Mouse (Mus musculus) stomach, embryonic 14.5 days (tissue): ENCODE measurements at regions not wholly inside any gene's neighbourhood (a gene's known extent, or its start where the extent isn't known, plus 50 kb on each side); places are given as distances from the start of the nearest gene placed in this dataset.
A peak's percentile ranks its signal among the peaks of the same experiment; 100 is the strongest.

ENCODE experiments used
- ATAC-seq: fragments of 200-750 bp; cut with Nextera tagmentation; 2 replicates; pipeline ENCODE4 v1.8.0; 2017; ENCODE audit warnings: low read depth, moderate TSS enrichment; ENCODE audit not compliant: insufficient number of reproducible peaks, insufficient read depth, low FRiP score
- H3K27ac ChIP-seq: fragments of 300-500 bp; sonication (generic); 2 replicates; pipeline ENCODE4 v1.5.1; 2014; ENCODE audit warnings: mild to moderate bottlenecking, low read length, moderate library complexity, mixed read lengths
- H3K27me3 ChIP-seq: fragments of 300-500 bp; sonication (generic); 2 replicates; pipeline ENCODE4 v1.6.1; 2014; ENCODE audit warnings: low read length, control low read depth, mixed read lengths; ENCODE audit not compliant: control insufficient read depth, insufficient read depth
- H3K36me3 ChIP-seq: fragments of 300-500 bp; sonication (generic); 2 replicates; pipeline ENCODE4 v1.6.1; 2014; ENCODE audit warnings: mild to moderate bottlenecking, control low read depth, low read length, moderate library complexity, mixed read lengths; ENCODE audit not compliant: control insufficient read depth, insufficient read depth
- H3K4me1 ChIP-seq: fragments of 300-500 bp; sonication (generic); 2 replicates; pipeline ENCODE4 v1.6.1; 2014; ENCODE audit warnings: low read length, control low read depth, mixed read lengths; ENCODE audit not compliant: control insufficient read depth, insufficient read depth
- H3K4me2 ChIP-seq: fragments of 300-500 bp; sonication (generic); replicated peaks from 2 replicates; pipeline ENCODE4 v1.6.1; 2014; ENCODE audit warnings: low read depth, low read length, control low read depth
- H3K4me3 ChIP-seq: fragments of 300-500 bp; sonication (generic); 2 replicates; pipeline ENCODE4 v1.5.1; 2014; ENCODE audit warnings: low read depth, low read length, control low read depth
- H3K9ac ChIP-seq: fragments of 300-500 bp; sonication (generic); replicated peaks from 2 replicates; pipeline ENCODE4 v1.6.1; 2014; ENCODE audit warnings: low read depth, mild to moderate bottlenecking, control low read depth, low read length, moderate library complexity, mixed read lengths
- H3K9me3 ChIP-seq: fragments of 300-500 bp; sonication (generic); 2 replicates; pipeline ENCODE4 v1.6.1; 2016; ENCODE audit warnings: low read depth, low read length, control low read depth; ENCODE audit not compliant: control insufficient read depth
- WGBS: fragments of 180-500 bp; shearing (Covaris S2); extraction: QIAGEN DNeasy Blood & Tissue Kit; methylation state at CpG from one replicate; pipeline ENCODE4 v1.1.7; 2014; 5-methylcytosine and 5-hydroxymethylcytosine counted together

GRCm38 (mm10) chr13:28797617-28798475 is 155.7 kb downstream of the Sox4 start:
- ATAC-seq, result no peak

GRCm38 (mm10) chr13:28795274-28795673 is 158.2 kb downstream of the Sox4 start:
- Histone ChIP-seq H3K36me3 (no peaks in the 10 kb centered on the region), H3K27me3 (no peaks in the 10 kb centered on the region), H3K4me3 (no peak overlapping the region), H3K27ac (no peak overlapping the region), H3K4me1 (peaks cover 8% of the 10 kb centered on the region), H3K9ac (no peak overlapping the region), H3K4me2 (no peak overlapping the region), H3K9me3 (no peaks in the 10 kb centered on the region)
- ATAC-seq, result no peak
- 67% methylated on average over 7 of the region's 7 CpGs for WGBS

More at GRCm38 (mm10) chr13:28797617-28798475, 155.7 kb downstream of the Sox4 start:
- no peak overlapping the region for H3K9ac ChIP-seq
- H3K9me3 ChIP-seq, result no peaks in the 10 kb centered on the region
- peaks cover 8% of the 10 kb centered on the region for H3K4me1 ChIP-seq
- no peak overlapping the region for H3K27ac ChIP-seq
- H3K4me3 ChIP-seq, result no peak overlapping the region
- H3K27me3 ChIP-seq, result no peaks in the 10 kb centered on the region
- 66% methylated on average over 8 of the region's 8 CpGs for WGBS
- no peaks in the 10 kb centered on the region for H3K36me3 ChIP-seq
- no peak overlapping the region for H3K4me2 ChIP-seq

GRCm38 (mm10) chr13:28794547-28794946 is 159.0 kb downstream of the Sox4 start:
- Histone ChIP-seq H3K4me2 (no peak overlapping the region), H3K27ac (no peak overlapping the region), H3K9ac (no peak overlapping the region), H3K36me3 (no peaks in the 10 kb centered on the region), H3K9me3 (no peaks in the 10 kb centered on the region), H3K27me3 (no peaks in the 10 kb centered on the region), H3K4me1 (peaks cover 8% of the 10 kb centered on the region), H3K4me3 (no peak overlapping the region)
- no peak for ATAC-seq
- 78% methylated on average over 3 of the region's 3 CpGs for WGBS

GRCm38 (mm10) chr13:28793166-28793935 is 160.2 kb downstream of the Sox4 start:
- H3K27me3 ChIP-seq, result no peaks in the 10 kb centered on the region
- H3K9me3 ChIP-seq, result no peaks in the 10 kb centered on the region
- H3K9ac ChIP-seq, result no peak overlapping the region
- H3K4me3 ChIP-seq, result no peak overlapping the region
- H3K27ac ChIP-seq, result no peak overlapping the region
- WGBS, result 18% methylated on average over 5 of the region's 5 CpGs
- peaks cover 8% of the 10 kb centered on the region for H3K4me1 ChIP-seq
- no peaks in the 10 kb centered on the region for H3K36me3 ChIP-seq
- ATAC-seq, result no peak
- H3K4me2 ChIP-seq, result no peak overlapping the region

GRCm38 (mm10) chr13:28792461-28793165 is 160.9 kb downstream of the Sox4 start:
- Histone ChIP-seq H3K27ac (no peak overlapping the region), H3K4me2 (no peak overlapping the region), H3K9me3 (no peaks in the 10 kb centered on the region), H3K4me1 (peaks cover 8% of the 10 kb centered on the region), H3K27me3 (no peaks in the 10 kb centered on the region), H3K9ac (no peak overlapping the region), H3K36me3 (no peaks in the 10 kb centered on the region), H3K4me3 (no peak overlapping the region)
- ATAC-seq, result no peak
- 94% methylated on average over 12 of the region's 12 CpGs for WGBS

GRCm38 (mm10) chr13:28790381-28790780 is 163.1 kb downstream of the Sox4 start:
- H3K9ac ChIP-seq, result no peak overlapping the region
- H3K4me3 ChIP-seq, result no peak overlapping the region
- no peak for ATAC-seq
- no peaks in the 10 kb centered on the region for H3K9me3 ChIP-seq
- WGBS, result 64% methylated on average over 4 of the region's 4 CpGs
- H3K4me1 ChIP-seq, result peaks cover 13% of the 10 kb centered on the region
- H3K36me3 ChIP-seq, result no peaks in the 10 kb centered on the region
- no peak overlapping the region for H3K4me2 ChIP-seq
- H3K27ac ChIP-seq, result no peak overlapping the region
- no peaks in the 10 kb centered on the region for H3K27me3 ChIP-seq

- Histone ChIP-seq H3K9me3 (no peaks in the 10 kb centered on the region), H3K27me3 (no peaks in the 10 kb centered on the region), H3K36me3 (no peaks in the 10 kb centered on the region), H3K4me1 (peaks cover 10% of the 10 kb centered on the region), H3K27ac (peak overlapping the region; percentile 13; the same call in 1 of the 2 replicates), H3K4me2 (no peak overlapping the region), H3K4me3 (no peak overlapping the region), H3K9ac (no peak overlapping the region)
- ATAC-seq, result no peak
- WGBS, result 36% methylated on average over 3 of the region's 3 CpGs
Observed at GRCm38 (mm10) chr13:28787331-28787643, 166.2 kb downstream of the Sox4 start.

GRCm38 (mm10) chr13:28786629-28787330 is 166.7 kb downstream of the Sox4 start:
- 0 out of 2 replicates have a peak, but pooled peaks have one; percentile 23 for ATAC-seq
- Histone ChIP-seq H3K36me3 (no peaks in the 10 kb centered on the region), H3K4me3 (no peak overlapping the region), H3K27ac (peak overlapping the region; percentile 52), H3K4me2 (peak overlapping the region; percentile 11; the same call in 1 of the 2 replicates), H3K9ac (no peak overlapping the region), H3K9me3 (no peaks in the 10 kb centered on the region), H3K4me1 (peaks cover 10% of the 10 kb centered on the region), H3K27me3 (no peaks in the 10 kb centered on the region)
- 26% methylated on average over 9 of the region's 9 CpGs for WGBS
